Mouse (Mus musculus): ENCODE results near the gene Prss46. TPM values are rescaled to one million over a fixed set of nuclear protein-coding genes. Genes with fewer than 3 reads are reported as not detected.
A peak's percentile ranks its signal among the peaks of the same experiment; 100 is the strongest.

Gene Prss46
- polyA plus RNA-seq, 1 experiment: not detected

DNA sequence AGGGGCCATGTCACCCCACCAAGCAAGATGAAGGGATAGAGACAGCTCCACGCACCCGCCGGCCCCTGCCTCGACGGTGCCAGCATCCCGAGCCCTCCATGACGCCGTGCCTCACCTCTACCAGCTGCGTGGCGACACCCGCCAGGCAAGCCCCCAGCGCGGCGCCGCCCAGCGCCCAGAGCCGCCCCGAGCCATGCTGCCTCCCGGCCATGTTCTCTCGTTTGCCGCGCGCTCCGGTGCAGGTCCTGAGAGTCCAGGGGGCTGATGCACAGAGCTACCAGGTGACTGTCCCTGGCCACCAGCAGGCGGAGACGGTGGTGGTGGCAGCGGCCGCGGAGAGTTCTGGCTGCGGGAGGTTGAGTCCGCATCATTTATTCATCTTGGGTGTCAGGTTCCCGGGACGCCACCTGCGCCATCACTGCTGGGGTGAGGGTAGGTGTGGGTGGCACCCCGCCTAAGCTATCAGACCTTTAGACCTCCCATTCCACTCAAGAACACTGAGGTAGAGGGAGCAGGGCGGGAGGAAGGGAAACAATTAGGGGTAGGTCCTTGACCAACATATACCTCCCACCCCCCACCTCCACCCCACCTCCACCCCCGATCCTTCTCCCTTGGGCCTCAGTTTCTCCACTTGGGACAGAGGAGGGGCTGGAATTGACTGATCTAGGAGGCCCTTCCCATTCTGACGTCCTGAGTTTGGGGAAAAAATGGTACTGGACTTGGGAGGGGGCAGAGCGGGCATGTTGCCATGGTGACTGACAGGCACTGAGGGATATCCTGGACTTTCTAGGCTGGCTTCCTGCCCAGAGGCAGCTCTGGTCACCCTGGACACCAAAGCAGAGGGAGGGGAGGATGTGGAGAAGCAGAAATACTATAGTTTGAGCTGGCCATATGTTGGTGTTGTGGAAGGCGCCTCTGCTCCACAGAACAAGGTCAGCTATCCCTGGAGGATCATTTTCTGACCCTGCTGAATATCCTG, 29.7 kb downstream of the Prss46 start:
- H3K4me1 ChIP-seq (ENCODE audit: control insufficient read depth, insufficient read depth, low read length): no peaks in the 10 kb centered on the region
- H3K27ac ChIP-seq (ENCODE audit: control insufficient read depth, insufficient read depth, low read depth, low read length, poor library complexity): no peak overlapping the region
- 26% methylated on average over 40 of the region's 40 CpGs for WGBS
- no peak overlapping the region for H3K4me3 ChIP-seq (replicated peaks; ENCODE audit: control insufficient read depth, low read depth, low read length)
- TF ChIP-seq CTCF (IDR thresholded peaks at IDR 0.05; ENCODE audit: control insufficient read depth, insufficient read depth, low read length): no peak
- TF ChIP-seq POLR2A (IDR thresholded peaks at IDR 0.05; ENCODE audit: borderline replicate concordance, control insufficient read depth, low read depth, low read length): no peak

DNA sequence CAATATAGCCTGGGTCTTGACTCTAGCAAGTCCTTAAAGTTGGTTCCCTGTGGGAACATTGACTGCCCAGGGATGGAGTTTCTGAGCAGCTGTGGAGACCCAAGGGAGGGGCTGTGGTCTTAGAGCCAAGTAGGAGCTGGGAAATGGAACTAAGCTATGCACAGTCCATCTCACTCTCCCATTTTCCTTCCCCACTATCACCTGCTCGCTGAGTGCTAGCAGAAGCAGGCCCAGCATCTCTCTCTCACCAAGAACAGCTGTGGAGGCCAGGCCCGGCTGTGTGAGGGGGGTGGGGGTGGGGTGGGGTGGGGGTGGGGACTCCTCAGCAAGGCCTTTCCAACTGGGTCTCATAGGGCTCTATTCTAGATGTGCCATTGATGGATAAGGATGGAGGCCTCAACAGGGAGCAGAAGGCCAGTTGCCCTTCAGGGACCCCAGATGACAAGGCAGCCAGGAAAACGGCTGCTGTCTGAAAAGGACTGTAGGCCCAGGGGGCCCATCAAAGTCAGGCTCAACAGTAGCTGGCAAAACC, 30.4 kb downstream of the Prss46 start:
- no peak for TF ChIP-seq CTCF (IDR thresholded peaks at IDR 0.05; ENCODE audit: control insufficient read depth, insufficient read depth, low read length)
- TF ChIP-seq POLR2A (IDR thresholded peaks at IDR 0.05; ENCODE audit: borderline replicate concordance, control insufficient read depth, low read depth, low read length): no peak
- no peaks in the 10 kb centered on the region for H3K4me1 ChIP-seq (ENCODE audit: control insufficient read depth, insufficient read depth, low read length)
- WGBS: 62% methylated on average over 3 of the region's 3 CpGs

GRCm38 (mm10) chr9:110875288-110875695, 31.0 kb downstream of the Prss46 start:
- no peak overlapping the region for H3K27ac ChIP-seq (ENCODE audit: control insufficient read depth, insufficient read depth, low read depth, low read length, poor library complexity)
- H3K4me1 ChIP-seq (ENCODE audit: control insufficient read depth, insufficient read depth, low read length): no peaks in the 10 kb centered on the region
- TF ChIP-seq CTCF (IDR thresholded peaks at IDR 0.05; ENCODE audit: control insufficient read depth, insufficient read depth, low read length) (no peak), POLR2A (IDR thresholded peaks at IDR 0.05; ENCODE audit: borderline replicate concordance, control insufficient read depth, low read depth, low read length) (no peak)
- WGBS: 77% methylated on average over 6 of the region's 6 CpGs
- no peak overlapping the region for H3K4me3 ChIP-seq (replicated peaks; ENCODE audit: control insufficient read depth, low read depth, low read length)

More for the DNA sequence above, 30.4 kb downstream of the Prss46 start:
- Histone ChIP-seq H3K4me3 (replicated peaks; ENCODE audit: control insufficient read depth, low read depth, low read length) (no peak overlapping the region), H3K27ac (ENCODE audit: control insufficient read depth, insufficient read depth, low read depth, low read length, poor library complexity) (no peak overlapping the region)

GRCm38 (mm10) chr9:110877353-110877752, 33.0 kb downstream of the Prss46 start:
- TF ChIP-seq POLR2A (IDR thresholded peaks at IDR 0.05; ENCODE audit: borderline replicate concordance, control insufficient read depth, low read depth, low read length) (no peak), CTCF (IDR thresholded peaks at IDR 0.05; ENCODE audit: control insufficient read depth, insufficient read depth, low read length) (no peak)
- Histone ChIP-seq H3K4me3 (replicated peaks; ENCODE audit: control insufficient read depth, low read depth, low read length) (no peak overlapping the region), H3K4me1 (ENCODE audit: control insufficient read depth, insufficient read depth, low read length) (no peaks in the 10 kb centered on the region), H3K27ac (ENCODE audit: control insufficient read depth, insufficient read depth, low read depth, low read length, poor library complexity) (no peak overlapping the region)
- WGBS: 27% methylated on average over 1 of the region's 1 CpGs

DNA sequence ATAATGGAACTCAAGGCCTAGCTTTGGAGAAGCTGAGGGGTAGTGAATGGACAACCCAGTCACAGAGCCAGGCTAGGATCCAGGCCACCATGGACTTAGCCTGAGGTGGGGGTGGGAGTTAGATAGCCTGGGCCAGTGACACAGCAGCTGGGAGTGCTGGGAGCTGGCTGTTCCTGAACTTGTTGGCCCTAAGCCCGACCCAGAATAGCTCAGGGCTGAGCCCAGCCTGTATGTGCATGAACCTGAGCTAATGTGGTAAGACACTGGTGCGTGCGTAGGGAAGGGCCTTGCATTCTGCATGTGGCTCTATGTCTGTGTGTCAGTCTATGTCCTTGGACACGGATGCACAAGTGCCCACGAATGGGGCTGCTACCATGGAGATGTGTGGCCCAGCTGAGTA, 33.6 kb downstream of the Prss46 start:
- no peak overlapping the region for H3K4me3 ChIP-seq (replicated peaks; ENCODE audit: control insufficient read depth, low read depth, low read length)
- no peak overlapping the region for H3K27ac ChIP-seq (ENCODE audit: control insufficient read depth, insufficient read depth, low read depth, low read length, poor library complexity)
- no peaks in the 10 kb centered on the region for H3K4me1 ChIP-seq (ENCODE audit: control insufficient read depth, insufficient read depth, low read length)
- no peak for TF ChIP-seq CTCF (IDR thresholded peaks at IDR 0.05; ENCODE audit: control insufficient read depth, insufficient read depth, low read length)
- no peak for TF ChIP-seq POLR2A (IDR thresholded peaks at IDR 0.05; ENCODE audit: borderline replicate concordance, control insufficient read depth, low read depth, low read length)
- 70% methylated on average over 5 of the region's 5 CpGs for WGBS

GRCm38 (mm10) chr9:110879191-110879920, 35.0 kb downstream of the Prss46 start, which contains the start of gene Als2cl:
Gene Als2cl, plus strand, starts transcription at chr9:110879870.
- Histone ChIP-seq H3K27ac (ENCODE audit: control insufficient read depth, insufficient read depth, low read depth, low read length, poor library complexity) (peak within 1 kb of the TSS; percentile 25; the same call in 1 of the 2 replicates), H3K4me1 (ENCODE audit: control insufficient read depth, insufficient read depth, low read length) (no peaks in the 10 kb centered on the region), H3K4me3 (replicated peaks; ENCODE audit: control insufficient read depth, low read depth, low read length) (peak within 1 kb of the TSS; percentile 46)
- WGBS: 31% methylated on average over 12 of the region's 12 CpGs
- TF ChIP-seq CTCF (IDR thresholded peaks at IDR 0.05; ENCODE audit: control insufficient read depth, insufficient read depth, low read length) (no peak), POLR2A (IDR thresholded peaks at IDR 0.05; ENCODE audit: borderline replicate concordance, control insufficient read depth, low read depth, low read length) (no peak)

GRCm38 (mm10) chr9:110879998-110880561, 35.8 kb downstream of the Prss46 start, which contains the start of gene Tmie:
Gene Tmie, minus strand, starts transcription at chr9:110880113.
- no peaks in the 10 kb centered on the region for H3K4me1 ChIP-seq (ENCODE audit: control insufficient read depth, insufficient read depth, low read length)
- H3K4me3 ChIP-seq (replicated peaks; ENCODE audit: control insufficient read depth, low read depth, low read length): peak within 1 kb of the TSS; percentile 46
- peak within 1 kb of the TSS; percentile 25; the same call in 1 of the 2 replicates for H3K27ac ChIP-seq (ENCODE audit: control insufficient read depth, insufficient read depth, low read depth, low read length, poor library complexity)
- WGBS: 2% methylated on average over 57 of the region's 57 CpGs
- TF ChIP-seq CTCF (IDR thresholded peaks at IDR 0.05; ENCODE audit: control insufficient read depth, insufficient read depth, low read length) (no peak), POLR2A (IDR thresholded peaks at IDR 0.05; ENCODE audit: borderline replicate concordance, control insufficient read depth, low read depth, low read length) (no peak)

Data from bone marrow, adult 2 months (tissue).